Mouse (Mus musculus) R1 (cell line): ENCODE measurements at regions not wholly inside any gene's neighbourhood (a gene's known extent, or its start where the extent isn't known, plus 50 kb on each side); places are given as distances from the start of the nearest gene placed in this dataset.
A peak's percentile ranks its signal among the peaks of the same experiment; 100 is the strongest.
"Not testable (repeated sequence)": the region's sequence is repeated elsewhere in the genome, so short reads cannot be mapped to it uniquely, and the experiment has no call there.

Experiments used
- DNase-seq: peaks from one replicate; pipeline ENCODE4 v3.0.0-alpha.2; 2018; ENCODE audit warnings: low read depth, low spot score

DNA sequence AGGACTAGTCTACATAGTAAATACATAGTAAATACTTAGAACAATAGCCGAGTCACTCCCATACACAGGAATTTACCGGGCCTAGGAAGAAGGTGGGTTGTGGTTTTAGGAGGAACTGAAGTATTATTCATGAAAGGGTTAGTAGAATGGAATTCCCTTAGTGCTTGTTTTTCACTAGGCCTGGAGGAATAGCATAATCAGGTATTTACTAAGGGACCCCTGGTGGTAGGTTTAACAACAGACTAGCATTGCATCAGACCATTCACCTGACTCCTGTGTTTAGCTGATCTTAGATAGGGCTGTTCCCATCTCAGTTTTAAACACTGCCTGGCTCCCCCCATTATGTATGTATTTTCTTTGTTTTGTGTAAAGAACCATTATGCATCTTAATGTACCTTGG lies 339.0 kb downstream of the Dync2h1 start:
- DNase-seq, result peak; percentile 87

DNA sequence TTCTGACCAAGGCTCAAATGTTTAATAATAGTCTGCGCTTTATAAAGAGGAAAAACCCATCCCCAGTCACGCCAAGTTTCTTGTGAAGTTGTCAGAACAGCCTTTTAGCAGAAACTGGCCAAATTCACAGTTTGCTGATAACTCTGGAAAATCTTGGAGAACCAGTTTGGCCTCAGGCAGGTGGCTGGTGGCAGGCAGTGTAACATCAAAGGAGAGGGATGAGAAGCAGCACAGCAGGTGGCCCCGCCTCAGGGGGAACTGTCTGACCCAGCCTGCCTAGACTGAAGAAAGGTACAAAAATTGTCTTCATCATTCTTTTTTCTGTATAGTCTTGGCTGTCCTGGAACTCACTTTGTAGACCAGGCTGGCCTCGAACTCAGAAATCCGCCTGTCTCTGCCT lies 349.3 kb downstream of the Dync2h1 start:
- peak; percentile 64 for DNase-seq

DNA sequence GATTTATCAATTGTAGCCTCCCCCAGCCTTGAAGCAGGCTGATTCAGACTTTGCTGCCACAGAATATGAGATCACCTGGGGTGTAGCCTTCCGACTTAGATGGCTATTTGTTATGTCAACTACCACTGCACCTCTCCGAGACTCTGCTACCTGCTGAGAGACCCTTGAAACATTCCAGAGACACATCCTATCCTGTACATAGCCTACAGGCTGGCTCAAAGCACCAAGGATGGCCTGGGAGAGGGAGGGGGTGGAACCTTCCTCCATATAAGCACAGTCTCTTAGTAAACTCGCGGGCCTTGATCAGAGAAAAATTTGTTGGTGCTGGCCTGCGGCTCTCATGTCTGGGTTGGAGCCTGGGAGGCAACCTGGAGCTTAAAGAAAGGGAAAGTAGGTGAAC lies 349.8 kb downstream of the Dync2h1 start:
- peak; percentile 86 for DNase-seq

DNA sequence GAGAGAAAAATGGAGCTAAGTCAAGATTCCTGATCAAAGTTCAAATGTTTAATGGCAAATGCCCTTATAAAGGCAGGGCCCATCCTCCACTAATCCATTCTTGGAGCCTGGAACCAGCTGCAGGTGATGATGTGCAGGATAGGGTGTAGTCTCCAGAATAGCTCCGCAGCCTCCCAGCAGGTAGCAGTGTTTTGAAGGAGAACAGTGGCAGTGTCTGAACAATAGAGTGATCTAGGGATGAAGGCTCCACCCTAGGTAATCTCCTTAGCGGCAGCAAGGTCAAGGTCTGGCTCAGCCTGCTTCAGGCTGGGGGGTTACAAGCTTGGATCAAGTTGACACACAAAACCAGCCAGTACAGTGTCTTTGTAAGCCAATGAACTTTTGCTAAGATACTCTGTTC lies 351.4 kb downstream of the Dync2h1 start:
- peak; percentile 92 for DNase-seq

DNA sequence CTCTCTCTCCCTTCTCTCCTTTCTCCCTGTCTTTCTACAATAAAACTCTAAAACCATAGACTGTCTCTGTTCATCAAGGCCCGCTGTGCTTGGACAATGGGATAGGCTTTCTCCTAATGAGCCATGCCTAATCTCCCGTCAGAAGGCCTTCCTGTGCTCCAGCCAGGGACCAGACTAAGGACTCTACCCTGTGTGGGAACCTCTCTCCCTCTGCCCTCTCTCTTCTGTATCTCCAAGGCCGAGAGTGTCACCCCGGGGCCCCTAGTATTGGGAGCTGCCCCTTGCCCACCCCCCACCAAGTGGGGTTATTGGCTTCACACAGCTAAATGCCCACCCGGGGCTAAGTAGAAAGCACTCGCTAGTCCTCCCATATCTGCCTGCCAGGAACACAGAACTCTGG lies 352.6 kb downstream of the Dync2h1 start:
- DNase-seq, result not testable (repeated sequence)

DNA sequence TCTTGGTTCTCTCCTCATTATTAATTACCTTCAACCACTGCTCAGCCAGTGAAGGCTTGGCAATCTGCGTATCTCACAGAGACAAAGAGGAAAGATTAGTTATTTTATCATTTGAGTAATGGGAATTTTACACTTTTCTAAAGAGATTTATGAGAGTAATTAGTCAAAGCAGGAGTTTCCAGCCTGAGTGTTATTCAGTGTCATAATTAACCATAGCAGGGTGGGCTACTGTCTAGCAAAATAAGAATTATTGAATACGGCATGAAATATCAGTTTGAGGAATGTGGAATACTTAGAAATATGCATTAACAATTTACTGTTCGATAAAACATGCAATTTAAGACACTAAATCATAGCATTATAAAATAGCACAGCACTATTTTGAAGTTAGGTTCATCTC lies 357.7 kb downstream of the Dync2h1 start:
- no peak for DNase-seq

DNA sequence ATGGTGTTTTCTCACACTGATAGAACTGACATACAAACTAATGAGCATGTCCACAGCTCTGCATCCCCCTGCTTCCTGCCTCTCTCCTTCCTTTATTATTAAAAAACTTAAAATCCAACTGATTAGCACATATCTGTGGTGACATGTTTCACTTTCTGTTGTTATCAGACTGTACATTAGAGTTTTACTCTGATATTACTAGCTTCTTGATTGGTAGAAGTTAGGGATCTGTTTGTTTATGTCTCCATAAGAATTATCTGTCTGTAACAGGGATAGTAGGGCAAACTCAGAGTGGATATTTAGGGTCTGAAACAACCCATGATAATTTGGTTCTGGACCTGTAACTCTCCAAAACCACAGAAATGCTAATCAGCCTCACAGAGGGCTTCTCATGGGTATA lies 358.6 kb downstream of the Dync2h1 start:
- DNase-seq, result no peak

DNA sequence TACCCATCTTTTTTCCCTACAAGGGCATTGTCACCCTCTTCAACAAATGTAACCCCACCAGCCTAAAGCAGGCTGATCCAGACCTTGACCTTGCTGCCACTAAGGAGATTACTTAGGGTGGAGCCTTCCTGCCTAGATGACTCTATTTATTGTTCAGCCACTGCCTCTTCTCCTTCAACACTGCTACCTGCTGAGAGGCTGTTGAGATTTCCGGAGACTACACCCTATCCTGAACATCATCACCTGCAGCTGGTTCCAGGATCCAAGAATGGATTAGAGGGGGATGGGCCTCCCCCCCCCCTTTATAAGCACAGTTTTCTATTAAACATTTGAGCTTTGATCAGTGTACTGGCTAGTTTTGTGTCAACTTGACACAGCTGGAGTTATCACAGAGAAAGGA lies 360.3 kb downstream of the Dync2h1 start:
- DNase-seq, result peak; percentile 96

DNA sequence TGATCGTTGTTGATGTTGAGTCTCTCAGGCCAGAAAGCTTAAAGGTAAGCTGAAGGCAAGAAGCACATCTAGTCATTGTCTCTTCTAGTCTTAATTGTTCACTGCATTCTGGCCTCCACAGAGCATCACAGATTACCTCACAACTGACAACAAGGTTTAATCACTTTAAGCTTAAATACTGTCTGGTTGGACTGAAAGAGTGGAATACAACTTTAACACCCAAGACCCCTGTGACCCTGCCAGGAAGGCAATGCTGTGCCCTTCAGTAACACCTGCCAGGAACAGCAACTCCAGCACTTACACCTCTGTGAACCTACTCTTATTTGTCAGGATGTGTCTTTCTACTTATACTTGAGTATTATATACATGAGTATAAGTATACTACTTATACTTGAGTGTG lies 360.7 kb downstream of the Dync2h1 start:
- DNase-seq, result peak; percentile 77

DNA sequence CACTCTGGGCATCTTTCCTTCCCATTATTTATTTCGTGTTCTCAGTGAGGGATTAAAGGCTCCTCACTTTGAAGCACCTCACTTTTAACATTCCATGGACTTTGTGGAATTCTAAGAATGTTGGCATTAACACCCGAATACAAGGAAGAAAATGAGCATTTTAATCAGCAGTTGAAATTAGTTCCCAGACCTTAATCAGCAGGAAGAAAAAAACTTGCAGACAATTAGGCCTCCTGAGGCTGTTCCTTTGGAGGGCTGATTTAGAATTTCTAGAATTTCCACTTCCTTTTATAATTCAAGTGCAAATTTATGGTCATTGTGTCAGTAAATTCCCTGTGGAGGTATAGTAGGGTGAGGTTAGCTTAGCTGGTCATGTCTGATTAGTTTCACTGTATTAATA lies 407.6 kb downstream of the Dync2h1 start:
- peak; percentile 84 for DNase-seq

DNA sequence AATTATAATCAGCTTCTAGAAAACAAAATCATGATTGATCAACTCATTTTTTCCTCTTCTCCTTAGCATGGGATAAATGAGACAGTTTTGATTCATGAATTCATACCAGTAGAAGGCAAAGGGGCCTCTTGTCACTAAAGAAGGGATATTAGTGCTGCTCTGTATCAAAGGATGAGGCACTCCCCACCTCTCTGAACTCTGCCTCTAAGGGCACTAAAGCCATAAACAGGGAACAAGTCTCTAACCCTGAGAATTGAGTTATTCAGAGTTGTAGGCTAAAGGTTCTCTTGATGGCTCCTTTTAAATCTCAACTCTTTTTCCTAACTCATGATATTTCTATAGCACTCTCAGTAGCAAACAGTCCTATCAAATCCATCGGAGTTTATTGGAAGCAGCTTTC lies 442.8 kb downstream of the Dync2h1 start:
- DNase-seq, result no peak

DNA sequence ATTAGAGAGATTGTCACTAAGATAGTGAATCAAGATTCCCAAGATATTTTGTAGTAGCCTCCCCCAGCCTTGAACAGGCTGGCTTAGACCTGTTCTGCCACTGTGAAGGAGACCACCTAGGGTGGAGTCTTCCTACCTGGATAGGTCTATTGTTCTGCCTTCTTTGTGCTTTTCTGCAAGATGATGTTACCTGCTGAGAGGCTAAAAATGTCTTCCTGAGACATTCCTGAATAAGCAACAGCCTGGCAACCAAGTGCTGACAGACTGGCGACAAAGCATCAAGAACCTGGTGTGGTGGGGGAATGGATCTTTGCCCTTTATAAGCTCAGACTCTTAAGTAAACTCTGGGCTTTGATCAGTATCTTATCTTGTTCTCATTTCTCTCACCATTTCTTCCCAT lies 447.8 kb downstream of the Dync2h1 start:
- peak; percentile 95 for DNase-seq

DNA sequence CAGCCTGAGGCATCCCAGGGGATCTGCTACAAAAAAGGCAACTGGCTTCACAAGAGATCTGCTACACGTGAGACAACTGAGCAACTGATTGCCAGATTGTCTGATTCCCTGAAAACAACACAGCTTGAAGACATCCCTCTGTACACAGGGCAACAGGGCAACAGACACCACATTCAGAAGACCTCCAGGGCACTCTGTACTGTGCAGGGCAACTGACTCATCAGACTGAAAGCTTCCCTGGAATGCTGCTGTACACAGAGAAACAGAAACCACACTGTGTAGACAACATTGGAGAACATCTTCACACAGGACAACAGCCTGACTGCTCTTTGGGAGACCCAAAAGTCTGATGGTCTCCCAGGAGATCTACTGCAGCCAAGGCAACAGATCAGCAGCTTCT lies 456.8 kb upstream of the Ddi1 start:
- no peak for DNase-seq

DNA sequence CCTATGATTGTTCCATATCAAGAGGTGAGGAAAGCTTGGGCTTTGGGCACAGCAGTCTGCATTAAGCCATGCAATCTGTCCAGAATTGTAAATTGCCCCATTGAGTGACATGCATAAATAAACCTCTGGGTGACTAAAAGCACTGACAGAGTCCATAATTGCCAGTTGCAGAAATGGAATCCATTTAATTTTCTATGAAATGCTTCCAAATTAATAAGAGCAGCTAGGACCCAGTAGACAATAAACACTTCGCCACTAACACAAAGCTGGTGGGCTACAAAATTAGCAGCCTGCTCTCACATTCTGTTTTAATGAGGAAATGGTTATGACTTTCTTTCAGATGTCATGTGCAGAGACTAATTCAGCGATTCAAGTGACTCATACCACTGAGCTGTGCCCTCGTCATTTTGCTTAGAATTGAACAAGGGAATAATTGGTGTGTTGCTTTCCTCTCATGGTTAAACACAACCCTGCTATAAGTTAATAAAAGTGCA lies 407.6 kb upstream of the Ddi1 start:
- no peak for DNase-seq

DNA sequence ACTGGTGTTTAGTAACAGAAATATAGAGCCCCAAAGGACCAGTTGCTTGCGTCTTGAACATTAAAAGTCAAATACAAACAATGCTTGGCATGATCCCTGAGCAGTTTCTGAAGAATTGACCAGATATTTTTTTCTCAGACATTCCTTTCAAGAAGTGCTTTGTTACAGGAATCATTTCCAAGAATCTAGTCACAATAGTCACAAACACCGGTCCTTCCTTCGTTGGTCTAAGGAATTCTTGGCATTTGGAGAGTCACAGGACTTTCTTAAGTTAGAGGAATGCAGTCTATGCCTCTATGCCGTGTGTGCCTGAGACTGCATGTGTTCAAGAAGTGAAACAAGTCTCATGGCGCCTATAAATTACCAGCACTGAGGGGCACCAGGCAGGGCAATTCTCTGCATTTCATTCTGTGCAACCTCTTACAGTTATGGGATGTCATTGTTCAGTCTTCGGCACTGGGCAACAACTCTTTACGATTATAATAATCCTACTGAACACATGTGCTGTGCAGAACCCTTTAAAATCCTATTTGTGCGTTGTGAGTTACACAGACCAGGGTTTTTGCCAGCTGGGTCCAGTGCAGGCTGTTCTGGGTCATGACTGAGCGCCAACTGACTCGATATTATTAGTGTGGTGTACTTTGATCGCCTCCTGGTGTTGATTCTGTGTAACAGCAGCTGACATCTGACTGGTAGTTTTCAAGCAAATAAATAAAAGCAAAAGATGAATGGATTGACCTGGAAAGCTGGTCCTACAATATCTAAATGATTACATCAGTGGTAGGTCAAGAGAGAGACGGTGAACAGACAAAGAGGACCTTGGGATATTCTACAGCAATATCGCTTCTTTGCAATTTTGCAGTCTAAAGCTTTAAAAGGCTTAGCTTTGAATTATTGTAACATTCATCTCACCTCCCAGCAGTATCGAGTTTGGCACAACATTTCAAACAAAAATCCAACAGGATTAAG lies 398.6 kb upstream of the Ddi1 start:
- peak; percentile 57 for DNase-seq

DNA sequence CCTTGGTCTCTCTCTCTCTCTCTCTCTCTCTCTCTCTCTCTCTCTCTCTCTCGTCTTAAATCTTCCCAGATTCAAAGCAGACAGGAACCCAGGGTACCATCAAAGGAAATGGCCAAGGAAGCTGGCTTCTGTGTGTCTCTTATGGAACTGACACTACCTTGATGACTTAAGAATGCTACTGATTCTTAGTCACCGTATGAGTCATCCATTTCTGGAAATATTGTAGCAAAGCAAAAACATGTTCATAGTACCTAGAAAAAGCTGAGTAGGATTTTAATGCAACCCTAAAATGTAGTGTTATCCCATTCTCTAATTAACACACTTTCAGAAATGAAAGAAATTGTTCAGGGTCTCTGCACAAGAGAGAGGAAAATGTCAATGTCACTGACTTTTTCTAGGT lies 396.0 kb upstream of the Ddi1 start:
- DNase-seq, result no peak

DNA sequence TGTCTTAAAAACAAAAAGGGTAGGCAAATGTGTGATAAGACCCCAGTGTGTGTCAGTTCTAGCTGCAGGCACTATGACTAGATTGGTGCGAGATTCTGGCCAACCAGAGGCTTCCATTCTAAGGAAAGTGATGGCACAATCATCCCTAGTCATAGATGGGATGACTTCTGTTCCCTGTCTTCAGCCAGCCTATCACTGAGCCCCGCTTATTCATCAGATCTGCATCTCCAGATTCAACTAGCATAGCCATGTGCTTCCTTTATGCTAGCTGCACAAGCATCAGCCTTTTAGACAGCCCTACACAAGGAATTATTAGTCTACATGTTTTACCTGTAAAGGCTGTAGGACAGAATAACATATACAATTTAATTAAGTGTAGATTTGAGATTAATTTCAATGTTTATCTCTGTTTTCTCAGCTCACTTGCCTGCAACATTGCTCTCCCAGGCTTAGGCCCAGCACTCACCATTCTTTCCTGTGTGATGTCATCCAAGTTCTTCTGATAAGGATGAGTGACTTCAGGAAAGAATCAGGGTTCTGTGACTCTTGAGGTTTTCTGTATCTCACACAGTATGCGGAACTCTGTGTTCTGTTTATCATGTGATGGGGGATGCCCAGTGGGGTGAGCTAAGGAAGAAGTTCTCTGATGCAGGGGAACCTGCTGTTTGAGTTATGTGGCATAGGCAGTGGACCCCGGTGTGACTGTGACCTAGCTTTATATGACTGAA lies 382.8 kb upstream of the Ddi1 start:
- no peak for DNase-seq

DNA sequence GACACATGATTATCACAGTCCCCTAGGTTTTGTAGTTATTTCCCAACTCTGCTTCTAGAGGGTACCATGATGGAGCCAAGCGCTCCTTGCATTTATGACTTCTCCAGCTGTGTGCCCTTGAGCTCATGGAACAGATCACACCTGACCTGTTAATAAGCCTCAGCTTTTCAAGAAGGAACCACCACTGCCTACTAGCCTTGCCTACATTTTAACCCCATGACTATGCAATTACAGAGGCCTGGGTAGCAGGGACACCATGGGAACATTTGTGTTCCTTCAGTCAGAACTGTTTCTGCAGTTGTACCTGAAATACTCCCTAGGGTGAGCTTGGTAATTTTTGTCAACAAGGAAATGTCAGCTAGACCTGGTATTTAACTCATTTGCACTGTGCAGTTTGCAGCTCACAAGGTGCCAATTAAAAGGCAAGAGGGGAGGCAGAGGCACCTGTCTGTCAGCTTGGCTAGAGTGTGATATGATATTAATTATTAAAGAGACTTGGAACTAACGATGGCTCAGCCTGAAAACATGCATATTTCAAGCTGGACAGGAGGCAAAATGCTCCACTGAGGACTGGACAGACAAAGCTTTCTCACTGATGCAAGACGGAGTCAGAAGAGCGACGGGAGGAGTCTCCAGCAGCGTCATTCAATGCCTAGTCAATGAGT lies 382.1 kb upstream of the Ddi1 start:
- no peak for DNase-seq

DNA sequence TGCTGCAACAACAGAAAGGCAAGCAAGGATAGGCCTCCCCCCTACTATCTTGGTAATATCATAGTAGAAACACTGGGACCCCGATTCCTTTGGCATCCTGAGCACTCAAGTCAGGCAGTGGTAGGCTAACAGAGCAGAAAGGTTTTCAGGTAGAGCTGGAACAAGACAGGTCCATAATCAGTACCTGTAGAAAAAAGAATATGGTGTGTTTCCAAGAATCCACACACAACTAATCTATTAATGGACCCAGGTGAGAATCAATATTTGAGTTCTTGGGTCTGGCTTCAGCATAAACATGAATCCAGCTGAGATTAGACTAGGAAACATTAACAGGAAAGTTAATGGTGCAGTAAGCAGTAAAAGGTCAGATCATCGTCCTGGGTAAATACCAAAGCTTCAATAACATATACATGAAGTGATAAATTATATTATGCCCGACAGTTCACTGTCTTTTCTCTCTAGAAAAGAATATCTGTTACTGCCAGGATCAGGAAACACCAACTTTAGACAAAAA lies 376.2 kb upstream of the Ddi1 start:
- no peak for DNase-seq

DNA sequence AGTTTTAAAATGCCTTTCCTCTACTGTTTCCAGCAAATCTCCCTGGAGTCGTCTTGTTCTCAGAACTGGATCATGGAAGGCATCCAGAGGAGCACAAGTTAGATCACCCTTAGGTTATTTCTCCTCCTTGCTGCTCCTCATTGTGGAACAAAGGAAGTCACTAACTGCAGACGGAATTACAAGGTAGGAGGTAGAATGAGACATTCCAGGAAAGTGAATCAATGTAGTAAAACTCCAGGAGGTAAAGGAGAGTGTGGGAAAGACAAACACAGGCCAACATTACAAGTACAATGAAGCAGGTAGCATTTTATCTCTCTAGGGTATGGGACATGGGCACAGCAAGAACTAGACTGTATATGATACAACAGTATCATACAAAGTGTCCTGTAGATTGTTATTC lies 375.7 kb upstream of the Ddi1 start:
- DNase-seq, result peak; percentile 21

DNA sequence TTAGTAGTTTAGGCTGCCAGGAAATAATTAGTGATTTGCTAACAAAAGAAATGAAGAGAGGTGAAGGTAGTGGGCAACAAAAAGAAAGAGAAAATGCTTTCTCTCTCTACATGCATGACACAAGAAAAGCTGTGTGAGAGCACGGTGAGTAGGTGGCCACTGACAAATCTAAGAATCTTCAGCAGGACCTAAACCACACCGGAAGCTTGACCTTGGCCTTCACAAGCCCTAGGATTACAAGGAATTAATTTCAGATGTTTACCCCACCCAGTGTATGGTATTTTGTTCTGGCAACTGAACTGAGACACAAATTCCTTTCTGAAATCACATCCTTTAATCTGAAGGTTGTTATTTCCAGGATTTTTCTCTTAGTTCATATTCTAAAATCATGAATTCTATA lies 347.5 kb upstream of the Ddi1 start:
- no peak for DNase-seq

DNA sequence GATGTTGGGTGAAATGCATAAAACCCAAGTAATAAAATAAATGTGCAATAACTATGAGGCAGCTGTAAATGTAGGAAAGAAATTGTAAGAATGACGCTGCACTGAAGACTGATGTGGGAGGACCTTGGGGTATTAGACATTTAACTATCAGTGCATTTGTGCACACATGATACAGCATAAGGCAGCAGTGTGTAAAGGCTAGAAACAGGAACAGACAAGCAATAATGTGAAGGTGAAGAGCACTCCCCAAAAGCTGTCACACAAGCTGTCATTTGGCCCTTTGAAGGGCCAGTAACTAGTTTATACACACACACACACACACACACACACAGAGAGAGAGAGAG lies 339.6 kb upstream of the Ddi1 start:
- DNase-seq, result no peak
